Mouse (Mus musculus) heart, postnatal 36 days (tissue): ENCODE data around the gene Ntm. TPM values are rescaled to one million over a fixed set of nuclear protein-coding genes. Genes with fewer than 3 reads are reported as not detected.

ENCODE experiments used
- DNase-seq, 2 experiments: peaks; one replicate each; pipeline ENCODE4 v3.0.0; 2021 to 2022
- intact Hi-C: fragments of 180-260 bp; cut with DNase I; formaldehyde crosslinking; loops from one replicate; pipeline ENCODE4 v1.15.1; 2025
- total RNA-seq, 2 experiments: library from RNA; stranded (reverse); gene quantifications; 2 replicates each; pipeline ENCODE4 v1.2.3; 2021

The Ntm gene
- total RNA-seq, 2 experiments from 2014 or later = 2.0 to 2.6 TPM

DNA sequence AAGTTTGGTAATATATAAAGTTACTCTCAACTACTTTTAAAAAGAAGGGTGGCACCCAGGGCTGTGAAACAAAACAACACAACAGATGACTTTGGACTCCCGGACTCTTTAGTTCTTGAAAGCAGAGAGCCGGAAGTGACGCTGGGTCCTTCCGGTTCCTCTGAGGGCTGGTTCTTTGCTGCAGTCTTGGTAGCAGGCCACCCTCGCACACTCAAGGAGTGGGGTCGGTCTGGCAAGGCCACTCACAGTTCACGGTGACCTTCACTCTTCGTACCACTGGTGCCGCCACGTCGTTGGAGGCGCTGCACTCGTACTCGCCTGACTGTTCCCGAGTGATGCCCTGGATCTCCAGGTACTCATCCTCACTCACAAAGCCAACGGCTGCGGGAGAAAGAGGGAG is 949.1 kb downstream of the Ntm start:
- DNase-seq = no peak
- intact Hi-C loops = no loop called here

GRCm38 (mm10) chr9:29012541-29012940 is 950.4 kb downstream of the Ntm start:
- no peak for DNase-seq
- intact Hi-C loops = no loop called here

DNA sequence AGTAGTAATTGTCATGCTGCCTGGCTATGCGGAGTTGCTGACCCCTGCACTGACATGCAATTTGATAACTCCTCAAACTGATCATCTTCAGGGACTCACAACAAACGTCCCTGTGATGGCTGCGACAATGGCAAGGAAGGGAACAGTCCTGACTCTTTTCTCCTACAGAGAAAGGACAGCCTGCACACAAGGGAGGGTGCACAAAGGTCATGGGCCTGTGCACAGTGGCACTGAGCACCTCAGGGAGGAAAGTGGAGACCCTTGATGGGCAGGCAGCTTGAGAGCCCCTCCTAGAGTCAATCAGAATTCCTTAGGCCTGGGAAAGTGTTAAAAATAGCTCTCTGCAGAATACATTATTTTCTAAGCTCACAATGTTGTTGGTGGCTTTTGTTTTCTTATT is 951.5 kb downstream of the Ntm start:
- DNase-seq = no peak
- intact Hi-C loops = no loop called here

GRCm38 (mm10) chr9:29004534-29004933 is 958.4 kb downstream of the Ntm start:
- DNase-seq = no peak
- intact Hi-C loops = no loop called here

- DNase-seq = no peak
Measured at GRCm38 (mm10) chr9:28999951-29000351, 963.0 kb downstream of the Ntm start.

GRCm38 (mm10) chr9:28977275-28977674 is 985.7 kb downstream of the Ntm start:
- intact Hi-C loops = no loop called here
- DNase-seq = no peak

More at GRCm38 (mm10) chr9:28999951-29000351, 963.0 kb downstream of the Ntm start:
- intact Hi-C loops = no loop called here

- no peak for DNase-seq
- intact Hi-C loops = no loop called here
Measured at GRCm38 (mm10) chr9:28969455-28969854, 993.5 kb downstream of the Ntm start.
